Mouse (Mus musculus): ENCODE results near the gene Tmem29. TPM values are rescaled to one million over a fixed set of nuclear protein-coding genes. Genes with fewer than 3 reads are reported as not detected.

Gene Tmem29
- total RNA-seq, 2 experiments from 2014 or later = 10.3 to 31.5 TPM

Other genes starting within 250 kb of the Tmem29 start
- gene Alas2, start 88.2 kb upstream of the Tmem29 start, total RNA-seq (2015; ENCODE audit: low replicate concordance) = 3,542 and 3,686 TPM in 2 replicates
- gene Alas2, start 88.2 kb upstream of the Tmem29 start, total RNA-seq (2017; ENCODE audit: low replicate concordance) = 3,400 and 3,878 TPM in 2 replicates
- gene Pfkfb1, start 129.1 kb upstream of the Tmem29 start, total RNA-seq (2015; ENCODE audit: low replicate concordance) = 5.9 and 26.7 TPM in 2 replicates
- 8.1 and 10.6 TPM in 2 replicates for gene Pfkfb1, start 129.1 kb upstream of the Tmem29 start, total RNA-seq (2017; ENCODE audit: low replicate concordance)
- 2.1 and 7.7 TPM in 2 replicates for gene Apex2, start 130.7 kb upstream of the Tmem29 start, total RNA-seq (2015; ENCODE audit: low replicate concordance)
- gene Apex2, start 130.7 kb upstream of the Tmem29 start, total RNA-seq (2017; ENCODE audit: low replicate concordance) = 5.5 and 9.3 TPM in 2 replicates
- not detected in 2 replicates for gene Tro, start 198.4 kb upstream of the Tmem29 start, total RNA-seq (2015; ENCODE audit: low replicate concordance)
- 2.5 TPM in 1 of 2 replicates, not detected in the other for gene Tro, start 198.4 kb upstream of the Tmem29 start, total RNA-seq (2017; ENCODE audit: low replicate concordance)